Comparison of ENCODE assay signal across 8 mouse cellular contexts in genomic region chr12:75873546-75874235, GRCm38 (mm10). TPM values are rescaled to one million over a fixed set of nuclear protein-coding genes. Genes with fewer than 3 reads are reported as not detected.
A peak's percentile ranks its signal among the peaks of the same experiment; 100 is the strongest.
DNase-seq lines count a peak whose midpoint lies in the region; ATAC-seq and TF ChIP-seq lines count a peak whose summit lies in the region.

No protein-coding gene starts in this region.

- H3K9ac ChIP-seq in kidney, embryonic 16.5 days (replicated peaks; ENCODE audit: low read length), result no peak overlapping the region
- no peak overlapping the region for H3K9ac ChIP-seq in midbrain, postnatal 0 days (replicated peaks; ENCODE audit: low read length, poor library complexity, severe bottlenecking)
- H3K9ac ChIP-seq in stomach, postnatal 0 days (ENCODE audit: low read length), result no peak overlapping the region

- ATAC-seq in kidney, embryonic 16.5 days (ENCODE audit: low FRiP score, low TSS enrichment), result peak; percentile 42; the same call in 1 of the 2 replicates
- ATAC-seq in midbrain, postnatal 0 days (ENCODE audit: low FRiP score), result 0 out of 2 replicates have a peak, but pooled peaks have one; percentile 16
- ATAC-seq in stomach, postnatal 0 days (ENCODE audit: low FRiP score, low TSS enrichment), result no peak

- WGBS in forebrain, embryonic 10.5 days, result 16% methylated on average over 9 of the region's 9 CpGs
- WGBS in kidney, embryonic 16.5 days, result 45% methylated on average over 9 of the region's 9 CpGs
- WGBS in midbrain, postnatal 0 days, result 18% methylated on average over 9 of the region's 9 CpGs
- 66% methylated on average over 9 of the region's 9 CpGs for WGBS in stomach, postnatal 0 days

- no peak for TF ChIP-seq EP300 in stomach, postnatal 0 days (optimal IDR thresholded peaks at IDR 0.05)

- H3K27ac ChIP-seq in forebrain, embryonic 10.5 days, result peak overlapping the region; percentile 87
- H3K27ac ChIP-seq in kidney, embryonic 16.5 days (ENCODE audit: low read length), result no peak overlapping the region
- no peak overlapping the region for H3K27ac ChIP-seq in midbrain, postnatal 0 days (ENCODE audit: low read depth, low read length)
- no peak overlapping the region for H3K27ac ChIP-seq in stomach, postnatal 0 days (replicated peaks)

- H3K36me3 ChIP-seq in forebrain, embryonic 10.5 days (replicated peaks), result peaks cover 20% of the 10 kb centered on the region
- H3K36me3 ChIP-seq in kidney, embryonic 16.5 days (ENCODE audit: insufficient read depth, low read length), result no peaks in the 10 kb centered on the region
- no peaks in the 10 kb centered on the region for H3K36me3 ChIP-seq in midbrain, postnatal 0 days (ENCODE audit: insufficient read depth, low read length)
- H3K36me3 ChIP-seq in stomach, postnatal 0 days (ENCODE audit: control insufficient read depth, insufficient read depth, low read length), result no peaks in the 10 kb centered on the region

- H3K4me3 ChIP-seq in forebrain, embryonic 10.5 days, result peak overlapping the region; percentile 37
- no peak overlapping the region for H3K4me3 ChIP-seq in kidney, embryonic 16.5 days (ENCODE audit: low read length)
- H3K4me3 ChIP-seq in midbrain, postnatal 0 days (ENCODE audit: low read depth, low read length), result no peak overlapping the region
- no peak overlapping the region for H3K4me3 ChIP-seq in stomach, postnatal 0 days (ENCODE audit: low read depth, low read length)

- TF ChIP-seq CTCF in midbrain, postnatal 0 days (IDR thresholded peaks at IDR 0.05), result no peak
- TF ChIP-seq CTCF in stomach, postnatal 0 days (IDR thresholded peaks at IDR 0.05; ENCODE audit: low read depth), result no peak

- H3K4me2 ChIP-seq in kidney, embryonic 16.5 days (replicated peaks; ENCODE audit: low read depth, low read length), result no peak overlapping the region
- peak overlapping the region; percentile 22; the same call in 1 of the 2 replicates for H3K4me2 ChIP-seq in midbrain, postnatal 0 days (ENCODE audit: low read depth, low read length, poor library complexity, severe bottlenecking)
- H3K4me2 ChIP-seq in stomach, postnatal 0 days (replicated peaks; ENCODE audit: low read depth), result no peak overlapping the region

- H3K9me3 ChIP-seq in forebrain, embryonic 10.5 days, result no peaks in the 10 kb centered on the region
- no peaks in the 10 kb centered on the region for H3K9me3 ChIP-seq in kidney, embryonic 16.5 days (ENCODE audit: low read length)
- H3K9me3 ChIP-seq in midbrain, postnatal 0 days (ENCODE audit: low read length), result no peaks in the 10 kb centered on the region
- no peaks in the 10 kb centered on the region for H3K9me3 ChIP-seq in stomach, postnatal 0 days (ENCODE audit: control insufficient read depth, low read length)

- H3K27me3 ChIP-seq in forebrain, embryonic 10.5 days (ENCODE audit: poor library complexity, severe bottlenecking), result no peaks in the 10 kb centered on the region
- no peaks in the 10 kb centered on the region for H3K27me3 ChIP-seq in kidney, embryonic 16.5 days (ENCODE audit: insufficient read depth, low read length)
- no peaks in the 10 kb centered on the region for H3K27me3 ChIP-seq in midbrain, postnatal 0 days (ENCODE audit: insufficient read depth, low read length)
- no peaks in the 10 kb centered on the region for H3K27me3 ChIP-seq in stomach, postnatal 0 days (ENCODE audit: control insufficient read depth, insufficient read depth, low read length)

- peaks cover 54% of the 10 kb centered on the region for H3K4me1 ChIP-seq in forebrain, embryonic 10.5 days
- peaks cover 21% of the 10 kb centered on the region for H3K4me1 ChIP-seq in kidney, embryonic 16.5 days (ENCODE audit: insufficient read depth, low read length)
- H3K4me1 ChIP-seq in midbrain, postnatal 0 days (ENCODE audit: insufficient read depth, low read length), result 0 out of 2 replicates have a peak, but pooled peaks cover 6% of the 10 kb centered on the region
- no peaks in the 10 kb centered on the region for H3K4me1 ChIP-seq in stomach, postnatal 0 days (replicated peaks; ENCODE audit: control insufficient read depth, insufficient read depth)

- DNase-seq in cerebellum, postnatal 10 days, result peak; percentile 46 to 57
- no peak for DNase-seq in cerebellum, adult 9-11 months
- DNase-seq in forebrain, embryonic 10.5 days (ENCODE audit: extremely low spot score, low spot score), result peak; percentile 54
- peak; percentile 41 for DNase-seq in midbrain, postnatal 0 days (ENCODE audit: low spot score)
- DNase-seq in right cerebral cortex, postnatal 10 days (ENCODE audit: low spot score in 2 of 2), result no peak
- DNase-seq in yolk sac, embryonic 10.5 days (ENCODE audit: low spot score), result no peak
- DNase-seq in stomach, postnatal 0 days (ENCODE audit: low spot score), result no peak

RNA-seq across cellular contexts. Expression of gene Syne2, which starts 55.8 kb away (rescaled TPM):
- 95.5 and 108 TPM in 2 replicates for polyA plus RNA-seq in forebrain, embryonic 10.5 days (2016; fragmentation: Nextera tagmentation; extraction: Ambion mirVana)
- 58.7 and 61.9 TPM in 2 replicates for polyA plus RNA-seq in kidney, embryonic 16.5 days (2015; fragmentation: Nextera tagmentation; extraction: Ambion mirVana)
- total RNA-seq in midbrain, postnatal 0 days (2014; rRNA removed), result 33.4 and 49.3 TPM in 2 replicates
- polyA plus RNA-seq in midbrain, postnatal 0 days (2015; fragmentation: Nextera tagmentation; extraction: Ambion mirVana), result 19.1 and 20.3 TPM in 2 replicates
- polyA plus RNA-seq in stomach, postnatal 0 days (2015; fragmentation: Nextera tagmentation; extraction: Ambion mirVana), result 13.7 and 16.1 TPM in 2 replicates

Comparison
In these comparisons a context has a peak if more than half of its experiments do, and no peak if none do; other contexts are left out.
1. DNase-seq: peak in cerebellum, postnatal 10 days (2 of 2), forebrain, embryonic 10.5 days (single experiment) and midbrain, postnatal 0 days (single experiment); none in cerebellum, adult 9-11 months (single experiment), right cerebral cortex, postnatal 10 days (0 of 2), yolk sac, embryonic 10.5 days (single experiment) and stomach, postnatal 0 days (single experiment).